Mouse (Mus musculus) bone marrow macrophage, adult 2 months (primary cell): ENCODE measurements at regions not wholly inside any gene's neighbourhood (a gene's known extent, or its start where the extent isn't known, plus 50 kb on each side); places are given as distances from the start of the nearest gene placed in this dataset.

ENCODE experiments used
- CTCF ChIP-seq: IDR thresholded peaks from 2 replicates; pipeline ENCODE4 v1.5.1; 2012; ENCODE audit warnings: low read depth, mild to moderate bottlenecking, low read length, moderate library complexity
- POLR2A ChIP-seq: IDR thresholded peaks from 2 replicates; pipeline ENCODE4 v1.6.1; 2012; ENCODE audit warnings: mild to moderate bottlenecking, low read depth, low read length, borderline replicate concordance

- TF ChIP-seq CTCF = no peak
- TF ChIP-seq POLR2A = no peak
Observed at GRCm38 (mm10) chr9:66662443-66662842, 51.0 kb upstream of the Car12 start.
